Mouse (Mus musculus) hindbrain, embryonic 16.5 days (tissue): Measurements from ENCODE around the gene Jmjd1c. TPM values are rescaled to one million over a fixed set of nuclear protein-coding genes. Genes with fewer than 3 reads are reported as not detected.

Source experiments
- ATAC-seq: fragments of 200-750 bp; cut with Nextera tagmentation; 2 replicates; pipeline ENCODE4 v1.8.0; 2017; ENCODE audit warnings: moderate TSS enrichment, moderate library complexity
- H3K27ac ChIP-seq: fragments of 300-500 bp; sonication (generic); 2 replicates; pipeline ENCODE4 v1.5.1; 2014; ENCODE audit warnings: low read depth, mild to moderate bottlenecking, control low read depth, low read length, moderate library complexity
- H3K27me3 ChIP-seq: fragments of 300-500 bp; sonication (generic); replicated peaks from 2 replicates; pipeline ENCODE4 v1.6.1; 2014; ENCODE audit warnings: low read length; ENCODE audit not compliant: control insufficient read depth, insufficient read depth
- H3K36me3 ChIP-seq: fragments of 300-500 bp; sonication (generic); 2 replicates; pipeline ENCODE4 v1.6.1; 2014; ENCODE audit warnings: mild to moderate bottlenecking, low read length, moderate library complexity, mixed read lengths; ENCODE audit not compliant: control insufficient read depth, insufficient read depth
- H3K4me1 ChIP-seq: fragments of 300-500 bp; sonication (generic); 2 replicates; pipeline ENCODE4 v1.6.1; 2014; ENCODE audit warnings: low read depth, low read length; ENCODE audit not compliant: control insufficient read depth, insufficient read depth
- H3K4me2 ChIP-seq: fragments of 300-500 bp; sonication (generic); 2 replicates; pipeline ENCODE4 v1.6.1; 2014; ENCODE audit warnings: mild to moderate bottlenecking, low read length, control low read depth, moderate library complexity
- H3K4me3 ChIP-seq: fragments of 300-500 bp; sonication (generic); 2 replicates; pipeline ENCODE4 v1.5.1; 2014; ENCODE audit warnings: mild to moderate bottlenecking, low read length, control low read depth, moderate library complexity
- H3K9ac ChIP-seq: fragments of 300-500 bp; sonication (generic); 2 replicates; pipeline ENCODE4 v1.6.1; 2014; ENCODE audit warnings: low read depth, mild to moderate bottlenecking, control low read depth, low read length, moderate library complexity
- H3K9me3 ChIP-seq: fragments of 300-500 bp; sonication (generic); 2 replicates; pipeline ENCODE4 v1.6.1; 2014; ENCODE audit warnings: mild to moderate bottlenecking, low read length, moderate library complexity; ENCODE audit not compliant: control insufficient read depth
- WGBS: fragments of 180-500 bp; shearing (Covaris S2); extraction: QIAGEN DNeasy Blood & Tissue Kit; methylation state at CpG from one replicate; pipeline ENCODE4 v1.1.7; 2014; 5-methylcytosine and 5-hydroxymethylcytosine counted together
- polyA plus RNA-seq: library from polyadenylated mRNA; unstranded; fragments of >200 nt; fragmentation: Nextera tagmentation; extraction: Ambion mirVana; gene quantifications from 2 replicates; pipeline ENCODE4 v1.2.1, GENCODE M21; 2015

The Jmjd1c gene
- polyA plus RNA-seq, 1 experiment from 2014 or later = 33.4 TPM

DNA sequence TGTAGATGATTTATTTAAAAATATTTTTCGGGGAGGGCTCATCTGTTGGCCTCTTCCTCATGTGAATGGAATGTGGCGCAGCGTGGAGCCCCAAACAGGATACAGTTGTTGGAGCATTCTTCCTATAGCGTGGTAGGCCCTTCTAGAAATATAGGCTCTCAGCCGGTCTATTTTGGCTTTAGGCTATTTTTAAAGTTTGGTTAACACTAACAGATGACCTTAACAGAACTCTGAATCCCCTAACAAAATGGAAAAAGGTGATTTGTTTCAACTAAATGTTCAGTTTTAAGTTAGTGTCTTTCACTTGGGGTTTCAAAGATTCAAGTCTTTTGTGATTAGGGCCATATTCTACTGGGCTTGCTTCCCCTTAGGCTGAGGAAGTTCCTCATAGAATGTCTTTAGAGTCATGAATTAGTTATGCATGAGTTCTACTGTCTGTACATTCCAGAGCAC lies 91.1 kb downstream of the Jmjd1c start:
- peak overlapping the region; percentile 65 for H3K4me2 ChIP-seq
- H3K36me3 ChIP-seq = no peaks in the 10 kb centered on the region
- no peak for ATAC-seq
- H3K27me3 ChIP-seq = no peaks in the 10 kb centered on the region
- H3K9ac ChIP-seq = peak overlapping the region; percentile 45
- WGBS = 7% methylated on average over 5 of the region's 5 CpGs
- H3K9me3 ChIP-seq = no peaks in the 10 kb centered on the region
- peaks cover 20% of the 10 kb centered on the region for H3K4me1 ChIP-seq
- H3K27ac ChIP-seq = peak overlapping the region; percentile 61; the same call in 1 of the 2 replicates
- peak overlapping the region; percentile 48 for H3K4me3 ChIP-seq

DNA sequence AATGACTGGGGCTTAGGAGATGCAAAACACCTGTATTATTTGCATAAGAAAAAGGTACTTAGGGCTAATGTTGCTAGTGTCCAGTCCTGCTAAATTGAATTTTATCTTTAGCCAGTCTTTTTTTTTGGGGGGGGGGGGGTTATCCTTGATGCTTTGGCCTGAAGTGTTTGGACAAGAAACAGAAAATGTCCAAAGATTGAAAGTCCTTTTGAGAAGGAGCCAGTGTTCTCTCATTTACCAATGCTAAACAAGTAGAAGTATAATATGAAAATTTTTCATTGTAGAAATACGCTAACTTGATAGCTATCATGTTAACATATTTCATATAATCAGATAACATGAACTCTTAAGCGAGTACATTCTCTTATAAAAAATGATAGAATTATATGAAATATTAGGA lies 92.0 kb downstream of the Jmjd1c start:
- Histone ChIP-seq H3K4me3 (peak overlapping the region; percentile 15; the same call in 1 of the 2 replicates), H3K4me2 (peak overlapping the region; percentile 65), H3K36me3 (peaks cover 2% of the 10 kb centered on the region; the same call in 1 of the 2 replicates), H3K9me3 (no peaks in the 10 kb centered on the region; the same call in 1 of the 2 replicates), H3K27ac (no peak overlapping the region), H3K9ac (no peak overlapping the region), H3K4me1 (peaks cover 17% of the 10 kb centered on the region), H3K27me3 (no peaks in the 10 kb centered on the region)
- WGBS = 87% methylated on average over 2 of the region's 2 CpGs
- ATAC-seq = no peak

- Histone ChIP-seq H3K4me3 (no peak overlapping the region), H3K27ac (no peak overlapping the region), H3K9ac (no peak overlapping the region), H3K9me3 (no peaks in the 10 kb centered on the region; the same call in 1 of the 2 replicates), H3K27me3 (no peaks in the 10 kb centered on the region), H3K4me2 (peak overlapping the region; percentile 36; the same call in 1 of the 2 replicates), H3K36me3 (peaks cover 2% of the 10 kb centered on the region; the same call in 1 of the 2 replicates), H3K4me1 (peaks cover 17% of the 10 kb centered on the region)
- no peak for ATAC-seq
Observed at GRCm38 (mm10) chr10:67189057-67189456, 93.1 kb downstream of the Jmjd1c start.

GRCm38 (mm10) chr10:67190261-67190660 lies 94.3 kb downstream of the Jmjd1c start:
- no peak for ATAC-seq
- Histone ChIP-seq H3K4me1 (peaks cover 13% of the 10 kb centered on the region), H3K27me3 (no peaks in the 10 kb centered on the region), H3K4me3 (no peak overlapping the region), H3K9ac (no peak overlapping the region), H3K4me2 (no peak overlapping the region), H3K27ac (no peak overlapping the region), H3K36me3 (peaks cover 2% of the 10 kb centered on the region; the same call in 1 of the 2 replicates), H3K9me3 (no peaks in the 10 kb centered on the region; the same call in 1 of the 2 replicates)
- 84% methylated on average over 1 of the region's 1 CpGs for WGBS

DNA sequence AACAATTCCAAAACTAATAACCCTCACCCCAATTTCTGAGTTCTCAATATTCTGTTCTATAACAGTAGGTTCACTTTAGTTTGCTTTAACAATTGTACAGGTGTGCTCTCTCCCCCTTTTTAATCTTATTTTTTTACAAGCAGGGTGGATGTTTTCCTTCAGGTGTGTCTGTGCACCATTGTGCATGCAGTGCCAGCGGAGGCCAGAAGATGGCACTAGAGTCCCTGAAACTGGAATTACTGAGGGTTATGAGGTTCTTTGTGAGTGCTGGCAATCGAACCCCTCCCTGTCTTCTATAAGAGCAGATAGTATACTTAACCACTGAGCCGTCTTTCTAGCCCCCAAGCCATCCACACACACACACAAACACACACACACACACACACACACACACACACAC lies 96.4 kb downstream of the Jmjd1c start:
- Histone ChIP-seq H3K4me1 (peaks cover 8% of the 10 kb centered on the region; the same call in 1 of the 2 replicates), H3K27me3 (no peaks in the 10 kb centered on the region), H3K4me2 (no peak overlapping the region), H3K4me3 (no peak overlapping the region), H3K27ac (no peak overlapping the region), H3K36me3 (peaks cover 2% of the 10 kb centered on the region; the same call in 1 of the 2 replicates), H3K9ac (no peak overlapping the region), H3K9me3 (no peaks in the 10 kb centered on the region; the same call in 1 of the 2 replicates)
- no peak for ATAC-seq
- 92% methylated on average over 3 of the region's 3 CpGs for WGBS

GRCm38 (mm10) chr10:67193003-67193652 lies 97.2 kb downstream of the Jmjd1c start:
- Histone ChIP-seq H3K4me3 (no peak overlapping the region), H3K27me3 (no peaks in the 10 kb centered on the region), H3K4me1 (peaks cover 3% of the 10 kb centered on the region; the same call in 1 of the 2 replicates), H3K4me2 (no peak overlapping the region), H3K9ac (no peak overlapping the region), H3K36me3 (peaks cover 2% of the 10 kb centered on the region; the same call in 1 of the 2 replicates), H3K27ac (no peak overlapping the region), H3K9me3 (no peaks in the 10 kb centered on the region; the same call in 1 of the 2 replicates)
- no peak for ATAC-seq
- WGBS = 62% methylated on average over 3 of the region's 3 CpGs

DNA sequence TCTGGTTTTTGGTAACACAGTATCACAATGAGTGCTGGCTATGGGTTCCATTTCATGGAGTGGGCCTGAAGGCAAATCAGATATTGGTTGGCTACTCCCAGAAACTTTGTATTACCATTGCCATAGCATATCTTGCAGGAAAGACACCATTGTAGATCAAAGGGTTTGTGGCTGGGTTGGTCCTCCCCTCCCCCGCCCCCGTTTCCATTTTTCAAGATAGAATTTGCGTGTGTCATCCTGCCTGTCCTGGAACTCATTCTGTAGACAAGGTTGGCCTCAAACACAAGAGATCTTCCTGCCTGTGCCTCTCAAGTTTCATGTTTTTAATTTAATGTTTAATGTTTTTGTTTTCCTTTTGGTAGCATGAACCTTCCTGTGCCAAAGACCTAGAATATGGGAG lies 98.1 kb downstream of the Jmjd1c start:
- WGBS = 97% methylated on average over 3 of the region's 3 CpGs
- Histone ChIP-seq H3K4me2 (no peak overlapping the region), H3K27ac (no peak overlapping the region), H3K27me3 (no peaks in the 10 kb centered on the region), H3K4me1 (peaks cover 2% of the 10 kb centered on the region; the same call in 1 of the 2 replicates), H3K9ac (no peak overlapping the region), H3K36me3 (peaks cover 2% of the 10 kb centered on the region; the same call in 1 of the 2 replicates), H3K9me3 (no peaks in the 10 kb centered on the region; the same call in 1 of the 2 replicates), H3K4me3 (no peak overlapping the region)
- ATAC-seq = no peak

DNA sequence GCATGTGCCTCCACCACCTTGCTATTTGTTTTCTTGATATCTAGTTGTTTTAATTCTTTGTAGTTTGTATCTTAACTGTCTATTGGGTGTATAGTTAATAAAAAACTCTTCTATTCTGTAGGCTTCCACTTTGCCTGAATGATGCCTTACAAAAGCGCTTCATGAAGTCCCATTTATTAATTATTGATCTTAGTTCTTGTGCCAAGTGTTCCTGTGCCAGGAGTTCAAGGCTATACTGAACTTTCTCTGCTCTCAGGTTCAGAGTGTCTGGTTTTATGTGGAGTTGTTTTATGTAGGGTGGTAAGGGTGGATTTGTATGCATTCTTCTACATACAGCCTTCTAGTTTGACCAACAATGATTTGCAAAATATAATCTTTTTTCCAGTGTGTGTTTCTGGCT lies 99.7 kb downstream of the Jmjd1c start:
- Histone ChIP-seq H3K27me3 (no peaks in the 10 kb centered on the region), H3K9ac (no peak overlapping the region), H3K9me3 (no peaks in the 10 kb centered on the region; the same call in 1 of the 2 replicates), H3K4me1 (no peaks in the 10 kb centered on the region), H3K27ac (no peak overlapping the region), H3K4me3 (no peak overlapping the region), H3K36me3 (peaks cover 2% of the 10 kb centered on the region; the same call in 1 of the 2 replicates), H3K4me2 (no peak overlapping the region)
- no peak for ATAC-seq
- 96% methylated on average over 1 of the region's 1 CpGs for WGBS

GRCm38 (mm10) chr10:67197186-67197585 lies 101.3 kb downstream of the Jmjd1c start:
- no peaks in the 10 kb centered on the region; the same call in 1 of the 2 replicates for H3K9me3 ChIP-seq
- H3K27ac ChIP-seq = no peak overlapping the region
- no peak for ATAC-seq
- H3K4me3 ChIP-seq = no peak overlapping the region
- H3K27me3 ChIP-seq = no peaks in the 10 kb centered on the region
- WGBS = 85% methylated on average over 4 of the region's 4 CpGs
- no peaks in the 10 kb centered on the region for H3K4me1 ChIP-seq
- no peak overlapping the region for H3K4me2 ChIP-seq
- peaks cover 2% of the 10 kb centered on the region; the same call in 1 of the 2 replicates for H3K36me3 ChIP-seq
- no peak overlapping the region for H3K9ac ChIP-seq
